Mouse (Mus musculus): ENCODE results near the gene Pogk. TPM values are rescaled to one million over a fixed set of nuclear protein-coding genes. Genes with fewer than 3 reads are reported as not detected.

Pogk gene
- total RNA-seq, 2 experiments from 2014 or later, result 9.2 to 12.6 TPM

DNA sequence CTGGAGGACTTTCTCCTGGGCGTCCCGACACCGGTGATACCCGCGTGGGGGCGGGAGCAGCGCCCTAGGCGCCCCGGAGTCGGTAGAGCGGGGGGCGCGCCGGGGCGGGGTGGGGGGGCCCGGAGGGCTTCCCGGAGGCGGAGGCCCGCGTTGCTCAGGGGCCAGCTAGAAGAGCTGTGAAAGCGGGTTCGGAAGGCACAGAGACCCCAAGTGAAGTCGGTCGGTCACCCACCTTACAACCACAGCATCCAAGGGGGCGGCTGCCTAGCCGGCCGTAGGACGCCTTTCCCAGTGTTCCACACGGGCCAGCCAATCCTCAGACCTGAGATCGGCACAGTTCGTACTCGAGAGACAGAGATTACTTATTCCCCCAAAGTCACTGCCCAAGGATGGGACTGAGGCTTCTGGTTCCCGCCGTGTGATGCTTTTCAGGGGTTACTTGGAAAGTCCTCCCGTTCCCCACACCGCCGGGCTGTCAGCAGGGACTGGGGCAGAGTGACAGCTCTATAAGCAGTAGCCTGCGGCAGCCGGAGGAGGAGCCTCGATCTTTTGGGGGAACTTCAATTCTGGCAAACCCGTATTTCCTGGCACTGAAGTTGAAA, 29.9 kb downstream of the Pogk start:
- peak; percentile 63 for ATAC-seq (replicated peaks; ENCODE audit: poor library complexity, severe bottlenecking)

DNA sequence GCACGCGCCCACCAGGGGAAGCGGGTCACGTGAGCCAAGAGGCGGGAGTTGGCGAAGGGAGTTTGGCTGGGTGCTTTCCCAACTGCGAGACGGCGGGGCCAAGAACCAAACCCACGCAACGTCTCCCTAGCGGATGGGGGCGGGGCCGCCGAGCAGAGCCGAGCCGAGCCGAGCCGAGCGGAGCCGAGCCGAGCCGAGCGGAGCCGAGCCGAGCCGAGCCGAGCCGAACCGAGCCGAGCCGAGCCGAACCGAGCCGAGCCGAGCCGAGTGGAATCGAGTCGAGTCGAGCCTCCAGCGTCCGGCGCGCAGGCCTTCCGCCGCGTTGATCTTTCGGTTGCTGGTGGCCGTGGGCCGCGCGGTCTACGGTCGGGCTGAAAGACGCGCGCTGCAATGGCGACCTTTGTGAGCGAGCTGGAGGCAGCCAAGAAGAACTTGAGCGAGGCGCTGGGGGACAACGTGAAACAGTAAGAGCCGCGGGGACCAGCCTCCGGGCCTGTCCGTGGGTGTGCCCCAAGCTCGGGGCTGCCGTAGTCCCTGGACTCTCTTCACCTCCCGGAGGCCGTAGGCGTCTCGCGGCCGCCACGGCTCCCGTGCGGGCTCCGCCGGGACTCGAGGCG, 30.5 kb downstream of the Pogk start, which contains the start of gene Tada1:
Gene Tada1 (plus strand): TSS at position 85 of the 617 bp plus-strand sequence.
- ATAC-seq (replicated peaks; ENCODE audit: poor library complexity, severe bottlenecking), result peak; percentile 77

DNA sequence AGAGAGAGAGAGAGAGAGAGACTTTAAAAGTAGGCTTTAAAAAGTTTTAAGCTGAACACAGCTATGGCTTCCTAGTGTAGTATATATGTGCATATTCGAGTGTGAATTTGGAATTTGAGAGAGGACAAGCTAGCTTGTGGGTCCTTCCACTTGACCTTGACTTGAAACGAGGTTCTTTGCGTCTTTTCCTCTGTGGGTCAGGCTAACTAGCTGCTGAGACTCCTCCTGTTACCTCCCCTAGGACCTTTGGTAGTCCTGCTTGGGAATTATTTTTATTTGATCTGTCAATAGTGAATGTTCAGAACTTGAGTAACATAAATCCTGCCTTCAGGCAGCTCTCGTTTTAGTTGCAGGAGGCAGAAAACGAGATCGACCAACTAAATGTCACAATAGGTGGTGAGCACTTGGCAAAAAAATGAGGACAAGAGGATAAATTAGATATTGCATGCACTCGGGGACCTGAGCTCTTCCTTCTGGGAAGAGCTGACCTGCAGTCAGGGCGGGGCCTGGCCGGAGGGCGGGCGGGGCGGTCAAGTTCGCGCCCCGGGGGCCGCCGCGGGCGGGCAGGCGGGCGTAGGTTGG, 31.1 kb downstream of the Pogk start:
- no peak for ATAC-seq (replicated peaks; ENCODE audit: poor library complexity, severe bottlenecking)

DNA sequence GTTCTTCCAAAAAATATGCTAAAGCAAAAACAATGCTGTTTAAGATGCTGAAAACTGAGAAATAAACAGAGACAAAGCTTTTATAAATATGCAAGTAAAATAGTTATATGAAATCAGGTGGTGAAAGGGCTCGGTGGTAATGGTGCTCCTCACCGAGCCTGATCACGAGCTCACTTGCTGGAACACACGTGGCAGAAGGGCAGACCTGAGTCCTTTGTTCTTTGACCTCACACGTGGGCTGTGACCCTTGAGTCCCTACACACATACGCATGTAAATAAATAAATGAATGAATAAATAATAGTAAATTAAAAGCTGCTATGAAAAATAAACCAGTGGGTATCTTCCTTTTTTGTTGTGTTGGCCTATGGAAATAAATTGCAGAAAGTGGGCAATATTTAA, 32.5 kb downstream of the Pogk start:
- no peak for ATAC-seq (replicated peaks; ENCODE audit: poor library complexity, severe bottlenecking)

DNA sequence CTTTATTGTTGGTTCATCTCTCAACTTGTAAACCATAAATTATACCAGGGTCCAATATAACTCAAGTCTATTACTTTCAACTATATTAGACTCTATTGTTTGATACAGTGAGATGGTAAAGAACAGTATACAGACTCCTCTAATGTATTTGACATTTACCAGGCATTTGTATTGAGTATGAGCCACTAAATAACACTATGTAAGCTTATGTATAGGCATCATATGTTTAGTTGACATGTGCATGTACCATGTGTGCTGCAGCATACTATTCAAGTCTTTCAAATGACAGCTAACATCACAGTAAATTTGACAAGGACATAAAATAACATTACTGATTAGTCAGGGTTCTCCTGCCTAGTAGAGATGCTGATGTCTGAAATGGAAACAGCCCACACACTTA, 46.5 kb downstream of the Pogk start:
- ATAC-seq (replicated peaks; ENCODE audit: poor library complexity, severe bottlenecking), result no peak

DNA sequence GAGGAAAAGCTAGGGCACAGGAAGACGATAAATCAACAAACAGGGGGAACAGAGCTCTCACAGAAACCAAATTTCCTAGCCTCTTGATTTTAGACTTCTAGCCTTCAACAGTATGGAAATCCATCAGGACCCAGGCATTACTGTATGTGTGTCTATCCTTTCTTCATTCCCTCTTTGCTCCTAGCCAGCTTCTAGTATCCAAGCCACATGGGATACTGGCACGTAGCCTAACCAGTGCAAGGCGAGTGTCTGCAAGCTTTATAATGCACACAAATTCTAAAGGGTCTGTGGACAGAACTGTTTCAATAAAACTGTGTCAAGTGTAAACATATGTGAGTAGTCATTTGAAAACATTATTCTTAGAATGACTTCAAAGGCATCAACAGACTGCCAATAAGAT, 47.0 kb downstream of the Pogk start:
- no peak for ATAC-seq (replicated peaks; ENCODE audit: poor library complexity, severe bottlenecking)

DNA sequence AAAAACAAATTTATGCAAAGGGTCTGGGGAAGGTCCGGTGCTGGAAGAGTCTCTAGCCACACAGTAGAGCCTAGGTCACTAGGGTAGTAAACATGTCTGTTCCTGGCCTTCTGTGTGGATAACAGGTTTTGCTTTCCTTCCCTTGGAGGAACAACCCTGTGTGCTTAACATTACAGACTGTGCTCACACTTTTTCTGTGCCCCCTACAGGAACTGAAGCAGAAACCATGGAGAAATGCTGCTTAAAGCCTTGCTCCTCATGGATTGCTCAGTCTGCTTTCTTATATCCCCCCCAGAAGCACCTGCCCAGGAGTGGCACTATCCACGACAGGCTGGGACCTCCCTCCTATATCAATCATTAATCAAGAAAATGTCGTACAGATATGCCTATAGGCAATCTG, 47.8 kb downstream of the Pogk start:
- no peak for ATAC-seq (replicated peaks; ENCODE audit: poor library complexity, severe bottlenecking)

DNA sequence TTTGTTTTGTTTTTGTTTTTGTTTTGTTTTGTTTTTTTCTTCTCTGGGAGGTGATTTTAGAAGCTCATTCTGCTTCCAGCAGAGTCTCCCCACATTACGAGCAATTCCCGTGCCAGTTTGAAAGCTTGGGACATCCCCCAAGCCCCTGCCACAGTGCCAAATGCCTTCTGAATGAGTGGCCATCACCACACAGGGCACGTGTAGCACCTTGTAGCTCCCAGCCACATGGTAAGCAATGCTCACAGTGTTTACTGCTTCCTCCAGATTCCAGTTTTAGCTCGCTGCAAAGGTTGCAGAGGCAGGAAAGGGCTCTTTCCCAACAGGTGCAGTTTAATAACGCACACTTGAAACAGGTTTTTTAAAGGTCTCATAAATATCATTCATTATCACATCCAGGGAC, 48.8 kb downstream of the Pogk start:
- ATAC-seq (replicated peaks; ENCODE audit: poor library complexity, severe bottlenecking), result no peak

DNA sequence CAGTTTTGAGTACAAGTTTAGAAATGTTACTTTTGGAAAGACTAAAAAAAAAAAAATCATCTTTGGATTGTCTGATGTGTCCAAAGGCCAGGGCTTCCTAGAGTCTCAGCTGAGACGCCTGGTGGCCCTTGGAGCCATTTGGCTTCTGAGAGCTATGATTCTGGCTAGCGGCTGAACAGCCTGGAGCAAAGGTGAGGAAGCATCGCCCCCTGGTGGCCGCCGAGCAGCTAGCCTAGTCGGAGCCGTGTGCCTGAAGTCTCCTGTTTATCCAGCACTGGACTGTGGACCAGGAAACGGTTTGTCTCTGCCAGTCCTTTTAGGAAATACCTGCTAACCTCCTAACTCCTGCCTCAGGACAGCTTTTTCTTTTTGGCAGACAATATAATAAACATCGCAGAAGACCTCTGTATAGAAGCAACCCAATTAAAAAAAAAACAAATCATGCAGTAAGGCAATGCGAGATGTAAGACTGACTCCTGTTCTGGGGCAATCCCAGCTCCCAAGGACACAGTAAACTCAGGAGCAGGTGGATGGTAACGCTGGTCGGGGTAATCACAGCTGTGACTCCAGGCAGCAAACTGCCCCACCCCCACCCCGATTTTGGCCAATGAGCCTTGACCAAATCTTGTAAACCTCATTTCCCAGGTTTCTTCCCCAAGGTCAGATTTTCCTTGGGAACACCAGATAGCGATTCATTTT, 49.4 kb downstream of the Pogk start:
- ATAC-seq (replicated peaks; ENCODE audit: poor library complexity, severe bottlenecking), result peak; percentile 99

DNA sequence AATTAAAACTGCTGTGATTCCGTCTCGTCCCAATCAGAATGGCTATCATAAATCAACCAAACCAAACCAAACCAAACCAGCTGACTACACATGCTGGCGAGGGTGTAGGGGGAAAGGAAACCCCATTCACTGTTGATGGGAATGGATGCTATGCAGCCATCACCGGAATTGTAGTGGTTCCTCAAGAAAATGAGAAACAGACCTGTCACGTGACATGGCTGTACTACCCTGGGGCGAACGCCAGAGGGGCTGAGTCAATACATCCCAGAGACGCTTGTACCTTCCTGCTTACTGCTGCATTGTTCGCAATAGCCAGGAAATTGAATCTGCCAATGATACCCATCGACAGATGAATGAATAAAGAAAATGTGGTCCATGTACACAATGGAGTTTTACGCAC, 59.9 kb downstream of the Pogk start:
- ATAC-seq (replicated peaks; ENCODE audit: poor library complexity, severe bottlenecking), result no peak

DNA sequence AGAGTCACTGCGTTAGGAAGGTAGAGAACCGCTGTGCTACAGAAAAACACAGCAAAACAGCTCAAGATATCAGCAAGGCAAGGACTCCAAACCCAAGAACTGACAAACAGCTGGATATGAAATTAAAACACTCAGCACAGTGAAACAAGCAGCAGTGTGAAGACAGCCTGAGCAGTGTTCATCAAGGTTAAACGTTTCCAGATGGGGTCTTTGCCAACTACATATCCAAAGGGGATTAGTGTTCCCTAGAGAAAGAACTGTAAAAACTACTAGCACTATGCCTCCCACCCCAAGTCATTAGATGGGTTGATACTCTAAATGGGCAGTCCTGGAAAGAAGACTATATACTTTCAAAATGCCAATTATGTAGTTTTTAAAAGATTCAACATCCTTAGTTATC, 60.3 kb downstream of the Pogk start:
- no peak for ATAC-seq (replicated peaks; ENCODE audit: poor library complexity, severe bottlenecking)

DNA sequence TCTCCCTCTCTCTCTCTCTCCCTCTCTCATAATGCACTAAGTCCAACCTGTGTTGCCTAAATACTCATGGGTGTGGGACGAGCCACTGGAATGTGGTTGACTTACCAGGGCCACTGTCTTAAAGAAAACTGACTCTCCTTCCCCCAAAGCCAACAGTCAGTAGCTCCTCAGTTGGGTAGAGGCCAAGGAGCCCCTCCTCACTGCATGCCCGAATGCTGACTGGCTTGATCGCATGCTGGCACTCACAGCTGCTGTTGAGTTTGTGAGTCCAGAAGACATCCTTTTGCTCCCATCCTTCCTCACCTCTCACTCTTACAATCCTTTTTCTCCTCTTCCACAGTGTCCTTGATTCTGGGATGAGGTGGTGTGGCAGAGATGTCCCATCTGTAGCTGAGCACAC, 62.8 kb downstream of the Pogk start:
- no peak for ATAC-seq (replicated peaks; ENCODE audit: poor library complexity, severe bottlenecking)

DNA sequence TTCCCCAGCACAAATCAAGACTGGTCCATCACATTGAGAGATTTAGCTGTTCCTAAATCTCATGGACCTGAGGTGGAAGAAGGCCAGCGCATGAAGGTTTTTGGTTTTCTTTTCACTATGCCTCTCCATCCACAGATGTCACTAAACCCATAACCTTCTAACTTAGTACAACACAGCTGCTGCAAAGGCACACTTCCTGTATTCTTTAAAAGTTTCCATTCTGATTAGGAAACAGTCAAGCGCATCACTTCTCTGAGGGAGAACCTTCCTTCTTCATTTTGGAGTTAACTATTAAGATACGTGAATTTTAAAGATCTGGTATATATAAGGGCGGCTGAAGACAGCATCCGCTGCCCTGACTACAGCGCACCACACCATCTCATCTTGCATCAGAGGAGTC, 64.1 kb downstream of the Pogk start:
- peak; percentile 87 for ATAC-seq (replicated peaks; ENCODE audit: poor library complexity, severe bottlenecking)

DNA sequence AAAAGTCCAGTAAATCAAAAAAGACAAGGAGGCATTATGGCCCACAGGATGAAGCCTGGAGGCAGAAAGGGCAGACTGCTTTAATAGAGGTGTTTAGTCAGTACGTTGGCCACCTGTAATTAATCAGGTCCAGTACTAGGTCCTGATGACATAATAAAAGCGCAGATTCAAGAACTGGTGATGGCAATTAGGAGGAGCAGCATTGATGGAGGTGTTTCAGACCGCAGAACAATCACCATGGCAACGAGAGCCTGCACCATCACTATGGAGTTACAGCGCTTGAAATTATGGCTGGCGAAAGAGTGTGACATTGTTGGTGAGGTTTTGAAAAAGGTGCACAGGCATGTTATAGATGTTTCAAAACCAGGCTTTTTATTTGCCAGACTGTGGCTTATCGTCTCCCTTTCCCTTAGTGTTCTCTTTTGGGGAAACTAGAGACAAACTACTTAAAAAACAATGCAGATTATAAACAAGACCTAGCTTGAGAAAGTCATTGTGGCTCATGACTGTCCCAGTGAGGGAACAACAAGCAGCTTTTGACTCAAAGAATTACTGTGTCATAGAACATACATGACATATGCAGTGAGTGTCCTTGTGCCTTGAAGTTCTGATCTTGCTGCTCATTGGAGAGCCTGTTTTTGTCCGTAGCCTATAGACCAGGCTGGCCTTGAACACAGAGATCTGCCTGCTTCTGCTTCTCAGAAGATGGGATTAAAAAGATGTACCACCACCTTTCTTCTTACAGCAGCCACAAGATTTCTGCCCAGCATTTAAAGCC, 65.2 kb downstream of the Pogk start:
- ATAC-seq (replicated peaks; ENCODE audit: poor library complexity, severe bottlenecking), result no peak

DNA sequence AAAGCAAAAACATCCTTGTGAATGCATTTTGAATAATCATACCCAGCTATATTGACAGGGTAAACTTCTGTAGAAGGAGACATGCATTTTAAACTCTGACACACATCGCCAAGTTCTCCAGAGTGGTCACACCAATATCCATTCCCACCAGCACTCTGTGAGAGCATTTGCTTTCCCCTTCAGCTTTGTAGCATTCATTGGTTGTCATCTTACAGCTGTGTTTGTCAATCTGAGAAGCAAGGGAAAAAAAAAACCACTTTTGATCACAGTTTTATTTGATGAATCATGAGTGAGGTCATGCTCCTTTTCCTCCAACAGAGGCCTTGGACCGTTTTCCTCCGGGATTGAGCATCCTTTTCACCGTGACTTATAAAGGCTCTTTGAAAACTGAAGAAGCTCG, 66.1 kb downstream of the Pogk start:
- ATAC-seq (replicated peaks; ENCODE audit: poor library complexity, severe bottlenecking), result no peak

DNA sequence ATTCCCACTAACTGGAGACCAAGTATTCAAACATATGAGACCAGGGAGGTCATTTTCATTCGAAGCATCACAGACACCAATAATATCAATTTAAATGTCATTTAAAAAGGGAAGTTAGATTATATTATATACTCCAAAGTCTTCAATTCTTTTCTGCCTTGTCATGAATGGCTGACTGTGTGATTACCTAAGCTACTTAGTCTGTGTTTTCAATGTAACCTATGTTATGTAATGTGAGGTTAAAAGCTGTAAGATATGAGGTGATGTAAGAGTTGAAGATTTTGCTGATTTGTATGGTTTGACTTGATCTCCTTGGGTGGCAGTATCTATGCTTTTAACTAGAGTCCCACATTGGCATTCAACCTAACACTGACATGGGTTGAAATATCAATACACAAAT, 67.1 kb downstream of the Pogk start:
- peak; percentile 47 for ATAC-seq (replicated peaks; ENCODE audit: poor library complexity, severe bottlenecking)

DNA sequence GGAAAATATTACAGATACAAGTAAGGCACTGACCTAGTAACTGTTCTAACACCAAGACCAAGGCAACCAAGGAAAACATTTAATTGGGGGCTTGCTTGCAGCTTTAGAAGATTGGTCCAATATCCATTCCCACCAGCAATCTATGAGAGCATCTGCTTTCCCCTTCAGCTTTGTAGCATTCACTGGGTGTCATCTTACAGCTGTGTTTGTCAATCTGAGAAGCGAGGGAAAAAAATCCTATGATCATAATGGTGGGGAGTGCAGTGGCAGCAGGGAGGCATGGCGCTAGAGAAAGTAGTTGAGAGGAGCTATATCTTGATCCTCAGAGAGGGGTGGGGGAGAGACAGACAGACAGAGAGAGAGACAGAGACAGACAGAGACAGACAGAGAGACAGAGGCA, 67.6 kb downstream of the Pogk start:
- ATAC-seq (replicated peaks; ENCODE audit: poor library complexity, severe bottlenecking), result no peak

DNA sequence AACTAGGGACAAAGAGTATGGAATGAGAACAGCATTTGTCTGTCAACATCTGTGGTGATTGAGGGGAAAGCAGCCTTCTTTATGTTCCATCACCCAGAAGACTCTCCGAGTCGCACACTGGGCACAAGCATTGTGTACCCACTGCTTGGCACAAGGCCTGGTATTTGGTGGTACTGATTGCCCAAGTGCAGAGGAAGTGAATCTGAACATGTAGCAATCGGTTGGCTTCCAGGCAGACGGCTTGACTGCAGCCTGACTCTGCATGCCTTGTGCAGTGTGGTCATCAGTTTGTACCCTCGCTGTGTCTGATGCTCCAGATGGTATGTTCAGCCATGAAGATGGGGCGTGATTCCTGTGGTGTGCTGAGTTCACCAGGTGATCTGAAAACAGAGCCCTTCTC, 70.6 kb downstream of the Pogk start:
- peak; percentile 96 for ATAC-seq (replicated peaks; ENCODE audit: poor library complexity, severe bottlenecking)

All from granulocyte monocyte progenitor cell, adult 5-6 weeks (primary cell).